Mouse (Mus musculus) yolk sac, embryonic 10.5 days (tissue): ENCODE measurements around the gene Sst.

Experiments used
- DNase-seq: peaks from one replicate; pipeline ENCODE4 v3.0.0-alpha.2; 2017; ENCODE audit warnings: low spot score

The Sst gene

DNA sequence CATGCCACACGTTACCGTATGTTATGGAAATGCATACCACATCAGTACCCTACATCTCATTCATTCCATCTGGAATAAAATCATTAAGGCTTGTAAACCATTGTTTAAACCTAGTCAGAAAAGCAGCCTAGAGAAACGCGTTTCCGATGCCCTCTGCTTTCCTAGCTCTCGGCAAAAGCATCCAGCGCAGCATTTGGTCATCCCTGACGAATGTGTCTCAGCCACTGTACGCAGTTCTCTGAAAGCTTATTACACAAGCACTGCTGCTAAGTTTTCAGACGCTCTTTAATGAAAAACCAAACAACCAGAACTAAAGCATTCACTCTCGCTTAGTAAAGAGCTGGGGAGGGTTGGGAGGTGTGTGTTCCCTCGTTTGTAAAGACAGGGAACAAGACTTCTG lies 5.7 kb downstream of the Sst start:
- DNase-seq = no peak

GRCm38 (mm10) chr16:23855242-23855641 lies 35.5 kb downstream of the Sst start:
- no peak for DNase-seq

DNA sequence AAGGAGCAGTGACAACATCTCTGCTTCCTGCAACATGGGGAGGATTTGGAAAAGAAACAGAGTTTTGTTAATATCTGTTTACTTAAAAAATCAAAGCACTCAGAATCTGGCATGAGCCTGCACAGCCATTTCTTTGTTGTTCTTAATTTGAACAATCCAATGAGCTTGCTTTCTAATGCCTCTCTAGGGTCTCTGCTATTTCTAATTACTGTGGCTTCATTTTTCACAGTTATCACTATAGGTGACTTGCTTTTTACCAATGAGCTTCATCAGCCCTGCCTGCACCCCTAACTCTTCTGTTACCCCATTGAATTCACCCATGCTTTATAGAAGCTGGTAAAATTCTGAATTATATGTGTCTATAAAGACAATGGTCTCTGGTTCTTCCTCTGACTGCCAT lies 41.0 kb downstream of the Sst start:
- DNase-seq = no peak

GRCm38 (mm10) chr16:23849176-23849575 lies 41.6 kb downstream of the Sst start:
- DNase-seq = no peak

DNA sequence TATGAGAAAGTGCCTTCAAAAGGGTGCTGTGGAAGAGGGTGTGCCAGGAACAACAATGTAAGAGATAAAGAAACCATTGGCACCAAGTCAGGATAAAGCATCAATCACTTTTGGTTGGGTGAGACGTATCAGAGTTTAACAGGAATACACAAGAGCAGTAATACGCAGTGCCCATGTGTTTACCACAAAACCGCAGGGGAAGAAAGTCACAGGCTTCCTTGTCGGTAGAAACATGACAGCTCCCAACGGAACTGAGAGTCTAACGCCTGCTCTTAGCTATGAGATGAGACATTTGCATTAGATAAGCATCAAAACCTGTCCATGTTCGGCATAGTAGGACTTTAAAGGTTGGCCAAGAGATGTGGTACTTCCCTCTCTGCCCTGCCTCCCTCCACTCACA lies 46.1 kb downstream of the Sst start:
- no peak for DNase-seq

GRCm38 (mm10) chr16:23842609-23843008 lies 48.1 kb downstream of the Sst start:
- DNase-seq = no peak
